Mouse (Mus musculus) erythroblast, adult 5-6 weeks (primary cell): Measurements from ENCODE around the gene Snx14. TPM values are rescaled to one million over a fixed set of nuclear protein-coding genes. Genes with fewer than 3 reads are reported as not detected.

Experiments
- ATAC-seq: replicated peaks from 2 replicates; pipeline ENCODE4 v1.8.0; 2016; ENCODE audit warnings: moderate number of reproducible peaks, mild to moderate bottlenecking, moderate TSS enrichment, inconsistent platforms; ENCODE audit not compliant: poor library complexity, low FRiP score, severe bottlenecking
- total RNA-seq, 2 experiments: library from RNA; stranded (forward) in 1 of 2; stranded (reverse) in 1 of 2; fragments of 150-400 nt in 1 of 2; fragments of 200-764, 138-1000 nt in 1 of 2; gene quantifications; 2 replicates each; pipeline versions ENCODE4 v1.2.3 to v1.2.4; 2015 to 2017; ENCODE audit warnings: low replicate concordance in 2 of 2

The Snx14 gene
- total RNA-seq, 2 experiments from 2014 or later = 12.9 to 19.6 TPM

DNA sequence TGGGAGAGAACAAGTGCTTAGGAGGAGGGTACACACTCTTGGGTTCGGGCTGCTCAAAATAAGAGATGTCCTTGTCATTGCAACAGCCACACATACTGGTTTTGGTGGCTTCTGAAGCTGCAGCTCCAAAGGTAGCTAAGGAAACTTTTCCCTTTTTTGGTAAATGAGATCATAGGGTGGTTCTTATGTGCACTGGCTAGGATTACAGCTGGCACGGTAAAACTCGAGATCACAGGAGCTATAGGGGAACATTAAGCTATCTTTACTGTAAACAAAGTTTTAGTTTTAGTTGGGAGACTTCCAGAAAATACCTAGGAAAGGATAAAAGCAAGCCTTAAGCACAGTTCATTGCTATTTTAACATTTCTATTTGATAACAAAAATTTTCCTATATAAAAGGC is 87.6 kb downstream of the Snx14 start:
- ATAC-seq = no peak

DNA sequence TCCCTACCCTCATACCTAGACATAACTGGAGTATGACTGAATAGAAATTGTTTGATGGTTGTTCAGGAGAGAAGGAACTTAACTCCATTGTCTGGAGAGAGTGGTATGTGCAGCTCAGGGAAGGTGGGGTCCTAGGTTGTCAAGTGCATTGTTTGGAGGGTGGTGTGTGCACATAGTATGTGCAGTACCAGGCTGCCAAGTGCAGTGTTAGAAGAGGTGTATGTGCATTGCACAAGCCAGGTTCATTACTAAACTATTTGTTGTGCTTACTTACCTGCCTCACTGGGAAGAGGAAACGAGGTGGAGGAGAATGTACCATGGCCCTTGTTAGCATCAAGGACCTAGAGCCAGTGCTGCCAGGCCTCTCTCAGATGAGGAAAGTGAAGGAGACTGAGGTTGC is 88.4 kb downstream of the Snx14 start:
- no peak for ATAC-seq

DNA sequence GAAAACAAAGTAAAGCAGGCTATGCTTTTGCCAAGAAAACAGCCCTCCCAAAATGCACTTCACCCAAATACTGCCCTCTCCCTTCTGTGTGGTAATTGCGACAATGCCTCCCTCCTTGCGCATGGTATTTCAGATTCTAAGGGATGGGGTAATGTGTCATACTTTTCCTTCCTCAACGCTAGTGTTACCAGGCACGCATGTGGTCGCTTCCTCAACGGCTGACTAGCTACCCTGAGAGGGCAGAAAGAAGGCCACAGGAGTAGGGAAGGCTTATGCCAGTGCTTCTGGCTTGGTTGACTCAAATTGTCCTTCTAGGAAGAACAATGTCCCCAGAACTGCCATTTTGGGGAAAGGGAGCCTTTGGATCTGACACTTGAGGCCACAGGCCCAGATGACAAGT is 90.1 kb downstream of the Snx14 start:
- ATAC-seq = no peak

DNA sequence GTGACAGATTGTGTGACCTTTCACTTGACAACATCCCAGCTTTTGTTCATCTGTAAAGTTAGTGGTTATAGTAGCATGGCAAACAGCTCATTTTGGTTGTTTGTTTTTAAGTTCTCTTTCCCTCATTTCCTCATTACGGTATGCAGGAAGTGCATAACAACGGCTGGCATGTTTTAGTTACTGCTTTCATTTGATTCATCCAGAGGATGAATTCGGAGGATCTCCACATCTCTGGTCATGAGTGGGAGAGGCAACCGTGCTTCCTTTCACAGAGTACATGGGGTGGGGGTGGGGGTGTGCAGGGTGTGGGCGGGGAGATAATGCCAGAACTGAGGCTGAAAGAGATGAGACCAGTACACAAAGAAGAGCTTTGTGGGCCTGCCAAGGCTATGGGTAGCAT is 91.9 kb downstream of the Snx14 start:
- no peak for ATAC-seq

DNA sequence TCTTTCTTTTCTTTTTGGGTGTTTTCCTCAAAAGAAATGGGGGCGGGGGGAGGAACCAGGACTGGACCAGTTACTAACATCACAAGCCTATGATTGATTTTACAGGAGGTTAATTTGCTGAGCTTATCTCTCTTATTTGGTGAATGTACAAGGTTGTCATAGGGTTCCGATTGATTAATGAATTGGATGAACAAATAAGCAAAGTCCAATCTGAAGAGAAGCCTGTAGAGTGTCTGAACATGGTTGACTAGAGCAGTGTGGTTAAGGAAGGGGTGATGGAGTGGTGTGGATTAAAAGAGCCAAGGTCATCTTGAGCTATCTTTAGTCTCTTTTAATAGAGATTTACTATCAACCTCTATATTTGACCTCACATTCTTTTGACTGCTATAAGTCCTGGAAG is 94.3 kb downstream of the Snx14 start:
- no peak for ATAC-seq

DNA sequence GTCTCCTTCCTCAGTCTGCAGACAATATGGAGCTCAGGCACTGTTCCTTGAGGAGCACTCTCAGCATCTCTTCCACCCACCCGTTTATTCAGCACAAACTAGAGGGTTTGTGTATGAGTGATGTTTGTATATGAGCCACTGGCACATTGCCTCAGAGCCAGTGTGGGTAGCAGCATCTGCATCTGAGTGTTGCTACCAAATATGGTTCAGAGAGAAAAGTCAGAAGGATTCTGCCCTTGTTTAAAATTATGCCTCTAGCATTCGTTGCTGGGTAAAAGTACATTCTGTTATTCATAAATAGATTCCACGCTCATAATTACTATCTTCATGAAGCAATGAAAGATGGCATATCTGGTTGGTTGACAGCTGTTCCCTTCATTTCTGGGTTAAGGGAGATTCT is 96.1 kb downstream of the Snx14 start:
- no peak for ATAC-seq

DNA sequence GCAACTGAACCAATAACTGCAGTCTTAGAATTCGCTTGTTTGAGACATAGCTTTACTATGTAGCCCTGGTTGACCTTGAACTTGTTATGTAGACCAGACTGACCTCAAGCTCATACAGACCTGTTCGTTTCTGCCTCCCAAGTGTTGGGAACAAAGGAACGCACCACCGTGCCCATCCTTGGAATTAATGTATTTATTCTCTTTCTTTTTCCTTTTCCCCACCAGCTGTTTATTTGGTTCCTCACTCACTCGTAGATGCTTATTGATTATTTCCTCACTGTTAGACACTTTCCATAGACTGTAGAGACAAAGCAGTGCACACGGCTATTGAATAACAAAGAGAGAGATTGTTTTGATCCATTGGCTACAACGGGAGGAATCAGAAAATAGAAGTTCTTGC is 96.5 kb downstream of the Snx14 start:
- no peak for ATAC-seq

DNA sequence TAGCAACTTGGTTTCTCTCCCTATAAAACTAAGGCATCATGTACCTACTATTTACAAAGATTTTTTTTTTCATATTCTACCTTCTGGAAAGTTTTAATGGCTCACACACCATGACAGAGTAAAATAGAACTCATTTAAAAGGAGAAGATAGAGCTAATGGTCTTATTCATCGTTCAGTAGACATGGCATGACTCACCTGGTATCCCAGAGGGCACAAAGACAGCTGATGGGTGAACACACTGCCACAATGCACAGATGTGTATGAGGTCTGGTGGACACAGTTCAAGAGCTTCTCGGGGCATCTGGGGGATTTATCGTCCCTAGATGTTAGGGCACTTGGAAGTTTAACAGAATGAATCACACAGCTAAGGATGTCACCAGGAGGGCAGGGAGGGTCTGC is 97.9 kb downstream of the Snx14 start:
- ATAC-seq = no peak

DNA sequence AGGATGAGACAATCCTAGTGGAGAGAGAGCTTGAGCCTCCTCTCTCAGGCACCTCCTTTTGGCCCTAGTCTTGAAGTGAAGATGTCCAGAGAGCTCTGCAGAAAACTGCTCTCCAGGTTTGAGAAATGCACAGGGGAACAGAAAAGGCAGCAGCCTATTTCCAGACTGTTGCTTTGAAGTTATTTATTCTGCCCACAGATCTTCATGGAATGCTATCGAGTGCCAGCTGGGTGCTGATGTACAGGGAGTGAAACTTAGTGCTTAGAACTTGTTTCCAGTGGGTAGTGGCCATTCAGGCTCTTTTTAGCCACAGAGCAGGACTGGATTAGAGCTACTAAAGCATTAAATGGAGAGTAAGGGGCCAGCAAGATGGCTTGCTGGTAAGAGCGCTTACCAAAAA is 102.9 kb downstream of the Snx14 start:
- ATAC-seq = no peak

DNA sequence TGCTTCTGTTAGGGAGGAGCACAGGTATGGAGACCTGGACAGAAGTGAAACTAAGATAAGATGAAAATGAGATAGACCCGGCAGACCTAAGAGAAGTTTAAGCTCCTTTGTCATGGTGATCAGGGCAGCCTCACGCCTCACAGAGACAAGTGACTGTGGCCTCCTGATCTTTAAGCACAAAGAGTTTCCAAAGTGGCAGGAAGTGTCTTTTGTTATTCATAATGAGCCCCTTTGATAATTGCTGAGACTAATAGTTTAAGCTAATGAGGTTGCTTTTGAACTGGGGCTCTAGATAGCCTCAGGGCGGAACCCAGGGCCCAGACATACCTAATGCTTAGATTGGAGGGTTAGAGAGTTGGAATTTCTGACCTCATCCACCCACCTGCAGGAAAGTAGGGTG is 106.3 kb downstream of the Snx14 start:
- ATAC-seq = no peak

DNA sequence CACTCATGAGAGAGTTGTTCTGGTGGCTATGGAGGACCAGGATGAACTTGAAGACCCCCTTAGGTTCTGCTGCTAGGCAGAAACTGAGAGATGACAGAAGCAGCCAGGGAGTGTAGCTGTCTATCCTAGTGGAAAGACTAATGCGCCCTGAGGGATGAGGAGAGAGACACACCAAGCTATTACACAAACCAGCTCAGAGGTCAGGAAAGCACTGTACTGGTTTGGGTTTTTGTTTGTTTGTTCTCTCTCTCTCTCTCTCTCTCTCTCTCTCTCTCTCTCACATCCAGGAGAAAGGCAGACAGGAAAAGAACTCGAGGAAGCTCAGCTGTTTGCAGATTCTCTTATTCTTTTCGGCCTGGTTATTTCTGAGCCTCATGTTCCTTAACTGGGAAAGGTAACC is 108.4 kb downstream of the Snx14 start:
- no peak for ATAC-seq

DNA sequence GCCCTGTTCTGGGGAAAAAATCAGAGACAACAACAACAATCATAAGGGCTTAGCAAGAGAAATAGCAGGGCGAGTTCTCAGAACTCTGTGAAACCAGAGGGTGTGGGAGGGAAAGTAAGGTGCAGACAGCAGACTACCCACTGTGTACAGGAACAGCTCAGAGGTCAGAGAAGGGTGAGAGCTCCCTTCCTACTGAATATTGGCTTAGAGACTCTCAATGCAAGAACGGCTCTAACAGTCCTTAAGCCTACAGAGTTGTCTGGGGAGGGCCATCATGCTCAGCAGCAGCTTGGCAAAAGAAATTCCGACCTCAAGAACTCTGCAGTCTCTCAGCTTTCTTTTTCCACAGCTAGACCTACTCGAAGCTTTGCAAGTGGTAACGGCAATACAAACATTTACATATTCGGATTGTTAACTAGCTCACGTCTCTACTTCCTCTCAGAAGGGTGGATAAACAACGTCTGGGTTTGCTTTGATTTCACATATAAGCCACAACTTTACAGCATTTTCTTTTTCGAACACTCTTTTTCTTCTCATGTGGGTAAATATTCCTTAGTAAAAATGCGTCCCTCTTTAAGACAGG is 109.5 kb downstream of the Snx14 start:
- no peak for ATAC-seq

DNA sequence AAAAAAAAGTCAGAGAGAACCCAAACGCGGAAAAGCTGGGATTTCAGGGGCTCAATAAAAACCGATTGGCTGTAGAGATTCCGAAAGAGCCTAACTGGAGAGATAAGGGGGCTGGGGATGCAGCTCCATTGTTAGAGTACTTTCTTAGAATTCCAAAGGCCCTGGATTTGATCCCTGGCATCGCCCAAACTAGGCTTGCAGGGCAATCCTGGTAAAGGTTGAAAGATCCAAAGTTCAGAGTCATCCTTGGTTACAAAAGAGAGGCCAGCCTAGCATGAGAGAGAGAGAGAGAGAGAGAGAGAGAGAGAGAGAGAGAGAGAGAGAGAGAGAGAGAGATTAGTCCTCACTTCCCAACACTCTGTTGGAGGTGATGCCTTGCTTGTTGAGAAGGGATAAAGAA is 110.1 kb downstream of the Snx14 start:
- ATAC-seq = no peak

DNA sequence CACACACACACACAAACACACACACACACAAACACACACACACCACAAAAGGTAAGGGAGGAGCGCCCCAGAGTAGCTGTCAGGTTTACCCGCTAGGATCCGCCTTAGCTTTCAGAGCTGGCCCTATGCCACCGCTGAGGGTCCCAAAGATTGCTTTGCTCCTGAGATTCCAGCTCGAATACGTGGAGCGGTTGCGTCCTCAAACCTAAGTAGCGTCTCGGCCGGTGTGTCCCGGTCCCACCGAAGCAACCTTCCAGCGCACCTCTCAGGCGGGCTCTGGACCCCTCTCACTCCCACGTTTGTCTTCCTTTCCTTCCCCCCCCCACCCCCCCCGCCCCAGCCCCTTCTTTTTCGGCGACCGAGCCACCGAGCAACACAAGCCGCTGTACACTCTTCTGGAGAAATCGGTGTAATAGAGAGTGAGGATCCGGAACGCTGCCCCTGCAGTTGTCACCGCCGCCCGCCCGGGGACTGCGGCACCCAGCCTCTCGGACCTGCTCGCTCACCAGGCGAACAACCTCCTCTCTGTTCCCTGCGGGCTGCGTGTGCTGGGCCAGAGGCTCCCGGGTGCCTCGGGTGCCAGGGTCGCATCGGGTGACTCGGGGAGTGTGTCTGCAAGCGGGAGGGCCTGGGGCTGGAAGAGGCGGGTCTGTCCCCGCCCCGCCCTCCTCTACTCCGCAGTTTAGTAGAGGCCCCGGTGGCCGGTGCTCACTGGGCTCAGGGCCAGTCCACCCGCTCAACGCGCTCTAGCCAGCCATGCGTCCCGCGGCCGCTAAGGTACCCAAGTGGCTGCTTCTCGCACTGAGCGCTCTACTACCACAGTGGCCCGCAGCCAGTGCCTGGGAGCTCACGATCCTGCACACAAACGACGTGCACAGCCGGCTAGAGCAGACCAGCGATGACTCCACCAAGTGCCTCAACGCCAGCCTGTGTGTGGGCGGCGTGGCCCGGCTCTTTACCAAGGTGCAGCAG is 111.5 kb downstream of the Snx14 start, which contains the start of gene Nt5e:
Nt5e (plus strand) TSS at position 268 of the 972 bp plus-strand sequence.
- no peak for ATAC-seq

Other genes with a start within 250 kb of the Snx14 start
- 0.19 and 1.0 TPM in 2 replicates for gene Nt5e, start 111.8 kb downstream of the Snx14 start, total RNA-seq (2015; ENCODE audit: low replicate concordance)
- gene Nt5e, start 111.8 kb downstream of the Snx14 start, total RNA-seq (2017; ENCODE audit: low replicate concordance) = 0.98 and 1.0 TPM in 2 replicates
- not detected in 2 replicates for gene Gm20537, start 17.7 kb upstream of the Snx14 start, total RNA-seq (2015; ENCODE audit: low replicate concordance)
- not detected in 2 replicates for gene Gm20537, start 17.7 kb upstream of the Snx14 start, total RNA-seq (2017; ENCODE audit: low replicate concordance)
- gene Syncrip, start 43.6 kb upstream of the Snx14 start, total RNA-seq (2015; ENCODE audit: low replicate concordance) = 50.6 and 51.7 TPM in 2 replicates
- gene Syncrip, start 43.6 kb upstream of the Snx14 start, total RNA-seq (2017; ENCODE audit: low replicate concordance) = 36.5 and 38.8 TPM in 2 replicates
- gene Zfp949, start 109.1 kb upstream of the Snx14 start, total RNA-seq (2015; ENCODE audit: low replicate concordance) = 46.2 and 62.8 TPM in 2 replicates
- gene Zfp949, start 109.1 kb upstream of the Snx14 start, total RNA-seq (2017; ENCODE audit: low replicate concordance) = 79.1 and 99.0 TPM in 2 replicates
- gene Trim43a, start 141.9 kb upstream of the Snx14 start, total RNA-seq (2015; ENCODE audit: low replicate concordance) = not detected in 2 replicates
- gene Trim43a, start 141.9 kb upstream of the Snx14 start, total RNA-seq (2017; ENCODE audit: low replicate concordance) = not detected in 2 replicates